Comparison of ENCODE assay signal across 8 mouse cellular contexts in the genomic region with DNA sequence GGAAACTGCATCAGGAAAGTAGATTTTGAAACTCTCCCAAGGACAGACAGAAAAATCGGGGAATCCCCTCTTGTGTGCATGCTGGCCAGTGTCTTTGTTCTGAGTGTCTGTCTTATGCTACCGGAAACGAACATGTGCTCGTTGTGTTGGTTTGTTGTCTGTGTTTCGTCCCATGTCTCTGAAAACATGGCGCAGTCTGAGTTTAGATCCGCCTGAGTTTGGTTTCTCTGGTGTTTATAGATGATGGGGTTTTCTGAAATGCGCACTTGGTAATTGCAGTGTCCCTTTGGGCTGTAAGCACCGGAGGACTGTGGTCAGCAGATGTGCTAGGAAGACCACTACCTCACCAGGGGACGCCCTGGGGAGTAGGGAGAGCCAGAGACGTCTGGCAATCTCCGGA. TPM values are rescaled to one million over a fixed set of nuclear protein-coding genes. Genes with fewer than 3 reads are reported as not detected.
A peak's percentile ranks its signal among the peaks of the same experiment; 100 is the strongest.
DNase-seq lines count a peak whose midpoint lies in the region; ATAC-seq lines count a peak whose summit lies in the region.

No protein-coding gene starts in this region.

- no peaks in the 10 kb centered on the region for H3K9me3 ChIP-seq in forebrain, embryonic 13.5 days (replicated peaks)
- no peaks in the 10 kb centered on the region for H3K9me3 ChIP-seq in intestine, embryonic 14.5 days (ENCODE audit: control insufficient read depth, low read length)
- H3K9me3 ChIP-seq in midbrain, embryonic 12.5 days: no peaks in the 10 kb centered on the region

- H3K36me3 ChIP-seq in forebrain, embryonic 13.5 days (ENCODE audit: poor library complexity, severe bottlenecking): no peaks in the 10 kb centered on the region
- H3K36me3 ChIP-seq in intestine, embryonic 14.5 days (ENCODE audit: control insufficient read depth, insufficient read depth, low read length): no peaks in the 10 kb centered on the region
- H3K36me3 ChIP-seq in midbrain, embryonic 12.5 days: no peaks in the 10 kb centered on the region

- no peaks in the 10 kb centered on the region for H3K4me1 ChIP-seq in forebrain, embryonic 13.5 days
- no peaks in the 10 kb centered on the region for H3K4me1 ChIP-seq in intestine, embryonic 14.5 days (replicated peaks; ENCODE audit: control insufficient read depth, insufficient read depth, low read length)
- no peaks in the 10 kb centered on the region for H3K4me1 ChIP-seq in midbrain, embryonic 12.5 days

- DNase-seq in adrenal gland, postnatal 10 days: peak; percentile 6
- no peak for DNase-seq in adrenal gland, adult 8-10 months
- DNase-seq in ES-CJ7 (ENCODE audit: low read depth, low spot score): peak; percentile 64
- DNase-seq in intestine, embryonic 14.5 days (ENCODE audit: low spot score): peak; percentile 78
- DNase-seq in thymus, postnatal 36 days: peak; percentile 7 to 25
- no peak for DNase-seq in spleen, postnatal 14 days (ENCODE audit: low spot score in 2 of 2)

- no peak for ATAC-seq in forebrain, embryonic 13.5 days
- ATAC-seq in intestine, embryonic 14.5 days (replicated peaks; ENCODE audit: low FRiP score, low TSS enrichment, low read depth): no peak
- no peak for ATAC-seq in midbrain, embryonic 12.5 days (ENCODE audit: low FRiP score, low read depth)

- no peak overlapping the region for H3K27ac ChIP-seq in forebrain, embryonic 13.5 days
- H3K27ac ChIP-seq in intestine, embryonic 14.5 days (ENCODE audit: low read depth): peak overlapping the region; percentile 69; the same call in 1 of the 2 replicates
- no peak overlapping the region for H3K27ac ChIP-seq in midbrain, embryonic 12.5 days (replicated peaks)

- peak overlapping the region; percentile 54 for H3K4me2 ChIP-seq in forebrain, embryonic 13.5 days
- peak overlapping the region; percentile 50 for H3K4me2 ChIP-seq in intestine, embryonic 14.5 days (ENCODE audit: low read length)
- peak overlapping the region; percentile 51 for H3K4me2 ChIP-seq in midbrain, embryonic 12.5 days (replicated peaks)

- H3K9ac ChIP-seq in forebrain, embryonic 13.5 days: peak overlapping the region; percentile 35
- H3K9ac ChIP-seq in intestine, embryonic 14.5 days (ENCODE audit: low read length): peak overlapping the region; percentile 46
- 0 out of 2 replicates have a peak overlapping the region, but pooled peaks have one; percentile 24 for H3K9ac ChIP-seq in midbrain, embryonic 12.5 days (replicated peaks)

- peak overlapping the region; percentile 34 for H3K4me3 ChIP-seq in forebrain, embryonic 13.5 days
- H3K4me3 ChIP-seq in intestine, embryonic 14.5 days (ENCODE audit: low read depth, low read length): peak overlapping the region; percentile 38
- H3K4me3 ChIP-seq in midbrain, embryonic 12.5 days: peak overlapping the region; percentile 36

- WGBS in forebrain, embryonic 13.5 days: 10% methylated on average over 12 of the region's 12 CpGs
- 6% methylated on average over 12 of the region's 12 CpGs for WGBS in intestine, embryonic 14.5 days
- 14% methylated on average over 12 of the region's 12 CpGs for WGBS in midbrain, embryonic 12.5 days

- H3K27me3 ChIP-seq in forebrain, embryonic 13.5 days: no peaks in the 10 kb centered on the region
- H3K27me3 ChIP-seq in intestine, embryonic 14.5 days (replicated peaks; ENCODE audit: control insufficient read depth, insufficient read depth, low read length): no peaks in the 10 kb centered on the region
- no peaks in the 10 kb centered on the region for H3K27me3 ChIP-seq in midbrain, embryonic 12.5 days

RNA-seq across cellular contexts. Expression of a gene that starts 9.3 kb away (rescaled TPM):
- total RNA-seq in adrenal gland, postnatal 10 days (2021): not detected
- total RNA-seq in adrenal gland, adult 8-10 months (2022): not detected
- not detected in 2 replicates for polyA plus RNA-seq in forebrain, embryonic 13.5 days (2015; fragmentation: Nextera tagmentation; extraction: Ambion mirVana)
- polyA plus RNA-seq in intestine, embryonic 14.5 days (2014; fragmentation: Nextera tagmentation; extraction: Ambion mirVana): not detected in 2 replicates
- not detected in 2 replicates for polyA plus RNA-seq in midbrain, embryonic 12.5 days (2016; fragmentation: Nextera tagmentation; extraction: Ambion mirVana)

RNA-seq across cellular contexts. Expression of a gene that starts 21.3 kb away (rescaled TPM):
- total RNA-seq in adrenal gland, postnatal 10 days (2021): not detected
- under 1 TPM; 0.07 to 0.43 (median 0.25) TPM for total RNA-seq in adrenal gland, adult 8-10 months (2022)
- not detected in 2 replicates for polyA plus RNA-seq in forebrain, embryonic 13.5 days (2015; fragmentation: Nextera tagmentation; extraction: Ambion mirVana)
- polyA plus RNA-seq in intestine, embryonic 14.5 days (2014; fragmentation: Nextera tagmentation; extraction: Ambion mirVana): 0.09 and 0.16 TPM in 2 replicates
- 0.04 TPM in 1 of 2 replicates, not detected in the other for polyA plus RNA-seq in midbrain, embryonic 12.5 days (2016; fragmentation: Nextera tagmentation; extraction: Ambion mirVana)

RNA-seq across cellular contexts. Expression of a gene that starts 26.9 kb away (rescaled TPM):
- total RNA-seq in adrenal gland, postnatal 10 days (2021): 1 to 10 TPM; 3.6 to 4.1 TPM
- total RNA-seq in adrenal gland, adult 8-10 months (2022): under 1 TPM; 0.38 to 0.89 (median 0.56) TPM
- polyA plus RNA-seq in forebrain, embryonic 13.5 days (2015; fragmentation: Nextera tagmentation; extraction: Ambion mirVana): not detected in 2 replicates
- polyA plus RNA-seq in intestine, embryonic 14.5 days (2014; fragmentation: Nextera tagmentation; extraction: Ambion mirVana): not detected in 2 replicates
- polyA plus RNA-seq in midbrain, embryonic 12.5 days (2016; fragmentation: Nextera tagmentation; extraction: Ambion mirVana): not detected in 2 replicates

RNA-seq across cellular contexts. Expression of a gene that starts 43.0 kb away (rescaled TPM):
- 1 to 10 TPM in 1 of 2 experiments, under 1 TPM in 1; 0.96 to 1.8 TPM for total RNA-seq in adrenal gland, postnatal 10 days (2021)
- total RNA-seq in adrenal gland, adult 8-10 months (2022): 10 to 100 TPM in 2 of 4 experiments, 1 to 10 TPM in 2; 1.6 to 14.0 (median 7.6) TPM
- polyA plus RNA-seq in forebrain, embryonic 13.5 days (2015; fragmentation: Nextera tagmentation; extraction: Ambion mirVana): 0.84 and 1.3 TPM in 2 replicates
- 2.6 and 3.5 TPM in 2 replicates for polyA plus RNA-seq in intestine, embryonic 14.5 days (2014; fragmentation: Nextera tagmentation; extraction: Ambion mirVana)
- polyA plus RNA-seq in midbrain, embryonic 12.5 days (2016; fragmentation: Nextera tagmentation; extraction: Ambion mirVana): 2.3 and 2.7 TPM in 2 replicates

Comparison
In these comparisons a context has a peak if more than half of its experiments do, and no peak if none do; other contexts are left out.
1. DNase-seq: peak in adrenal gland, postnatal 10 days (single experiment), ES-CJ7 (single experiment), intestine, embryonic 14.5 days (single experiment) and thymus, postnatal 36 days (2 of 2); none in adrenal gland, adult 8-10 months (single experiment) and spleen, postnatal 14 days (0 of 2).
2. Peak in every context shown above with its lines, with median percentiles within 50 percentile points of each other: H3K4me2 ChIP-seq, H3K4me3 ChIP-seq and H3K9ac ChIP-seq.